Mouse (Mus musculus) testis, adult 2 months (tissue): ENCODE measurements around the gene Igfals.

Source experiments
- CTCF ChIP-seq: fragments of 200-500 bp; IDR thresholded peaks from 2 replicates; pipeline ENCODE4 v1.5.1; 2012; ENCODE audit warnings: low read depth, mild to moderate bottlenecking, inconsistent platforms, low read length, moderate library complexity; ENCODE audit not compliant: control insufficient read depth, insufficient read depth, insufficient replicate concordance
- POLR2A ChIP-seq: fragments of 200-500 bp; IDR thresholded peaks from 2 replicates; pipeline ENCODE4 v1.6.1; 2012; ENCODE audit warnings: low read depth, mild to moderate bottlenecking, inconsistent platforms, low read length, moderate library complexity; ENCODE audit not compliant: control insufficient read depth

DNA sequence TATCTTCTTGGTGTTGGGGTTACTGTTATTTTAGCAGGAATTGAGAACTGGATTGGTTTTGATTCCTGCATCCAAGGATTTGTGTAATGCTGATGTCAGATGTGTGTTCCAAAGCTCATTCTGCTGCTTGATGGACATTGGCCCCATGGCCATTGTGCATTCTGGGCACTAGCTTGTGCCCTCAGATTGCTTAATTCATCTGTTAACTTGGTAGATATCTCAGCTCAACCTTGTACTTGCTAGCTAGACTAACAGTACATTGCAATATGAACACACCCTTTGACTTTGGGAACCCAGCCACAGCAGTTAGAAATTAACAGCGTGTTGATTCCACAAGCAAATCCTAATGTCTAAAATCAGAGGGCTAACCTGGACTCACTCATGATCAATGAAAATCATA, 18.4 kb upstream of the Igfals start:
- TF ChIP-seq POLR2A (no peak), CTCF (no peak)
